Mouse (Mus musculus): ENCODE results near the gene Vmn1r217.

DNA sequence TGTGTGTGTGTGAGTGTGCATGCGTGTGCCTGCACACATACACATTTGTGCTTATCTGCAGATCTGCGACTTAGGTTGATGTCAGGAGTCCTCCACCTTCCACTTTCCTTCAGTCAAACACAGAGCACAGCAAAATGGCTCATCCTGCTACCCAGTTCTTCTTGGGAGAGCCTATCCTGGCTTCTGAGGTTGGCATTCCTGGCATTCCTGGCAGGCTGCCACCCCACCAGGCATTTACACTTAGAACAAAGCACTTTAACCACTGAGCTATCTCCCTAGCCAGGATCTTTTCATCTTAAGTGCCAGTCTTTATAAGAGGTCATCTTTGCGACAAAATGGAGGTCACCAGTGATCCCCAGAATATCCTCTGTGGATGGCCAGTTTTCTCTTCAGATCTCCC lies 39.8 kb upstream of the Vmn1r217 start:
- TF ChIP-seq POLR2A (IDR thresholded peaks at IDR 0.05; ENCODE audit: insufficient read length, low read depth) (no peak), CEBPB (IDR thresholded peaks at IDR 0.05; ENCODE audit: insufficient read depth, poor library complexity, severe bottlenecking) (no peak), MYOD1 (IDR thresholded peaks at IDR 0.05; ENCODE audit: control insufficient read depth in 1 of 3, insufficient read length in 2 of 3, low read depth in 2 of 3) (no peak), MYOG (IDR thresholded peaks at IDR 0.05; ENCODE audit: control insufficient read depth in 1 of 3, insufficient read depth in 1 of 3, insufficient read length in 2 of 3, low read depth in 2 of 3) (no peak)

All from myocyte (in vitro differentiated cells).